Mouse (Mus musculus): ENCODE measurements around the gene Cul9.

GRCm38 (mm10) chr17:46453302-46453948 lies 92.8 kb downstream of the Cul9 start:
- TF ChIP-seq CTCF (IDR thresholded peaks at IDR 0.05; ENCODE audit: borderline replicate concordance, insufficient read depth, low read length) = no peak
- TF ChIP-seq POLR2A (IDR thresholded peaks at IDR 0.05; ENCODE audit: low read depth, low read length) = no peak
